Mouse (Mus musculus): Measurements from ENCODE around the gene Ldb3.

Ldb3 gene

GRCm38 (mm10) chr14:34517959-34518544 lies 70.4 kb downstream of the Ldb3 start:
- Histone ChIP-seq H3K9me3 (ENCODE audit: low read length) (no peaks in the 10 kb centered on the region), H3K27me3 (ENCODE audit: insufficient read depth, low read length) (no peaks in the 10 kb centered on the region), H3K36me3 (ENCODE audit: insufficient read depth, low read length) (no peaks in the 10 kb centered on the region), H3K4me3 (replicated peaks; ENCODE audit: low read length) (no peak overlapping the region), H3K4me1 (replicated peaks; ENCODE audit: low read depth, low read length) (peaks cover 17% of the 10 kb centered on the region)
- TF ChIP-seq NANOG (IDR thresholded peaks at IDR 0.05; ENCODE audit: borderline replicate concordance, low read length) = no peak
- TF ChIP-seq POU5F1 (IDR thresholded peaks at IDR 0.05; ENCODE audit: borderline replicate concordance, low read length) = no peak
- TF ChIP-seq CTCF (conservative IDR thresholded peaks at IDR 0.05; ENCODE audit: low read length) = no peak

- Histone ChIP-seq H3K9me3 (ENCODE audit: low read length) (peaks cover 3% of the 10 kb centered on the region; the same call in 1 of the 2 replicates), H3K4me1 (replicated peaks; ENCODE audit: low read depth, low read length) (peaks cover 13% of the 10 kb centered on the region), H3K4me3 (replicated peaks; ENCODE audit: low read length) (no peak overlapping the region), H3K36me3 (ENCODE audit: insufficient read depth, low read length) (no peaks in the 10 kb centered on the region), H3K27me3 (ENCODE audit: insufficient read depth, low read length) (no peaks in the 10 kb centered on the region)
- no peak for TF ChIP-seq CTCF (conservative IDR thresholded peaks at IDR 0.05; ENCODE audit: low read length)
Observed at GRCm38 (mm10) chr14:34516960-34517577, 71.4 kb downstream of the Ldb3 start.

DNA sequence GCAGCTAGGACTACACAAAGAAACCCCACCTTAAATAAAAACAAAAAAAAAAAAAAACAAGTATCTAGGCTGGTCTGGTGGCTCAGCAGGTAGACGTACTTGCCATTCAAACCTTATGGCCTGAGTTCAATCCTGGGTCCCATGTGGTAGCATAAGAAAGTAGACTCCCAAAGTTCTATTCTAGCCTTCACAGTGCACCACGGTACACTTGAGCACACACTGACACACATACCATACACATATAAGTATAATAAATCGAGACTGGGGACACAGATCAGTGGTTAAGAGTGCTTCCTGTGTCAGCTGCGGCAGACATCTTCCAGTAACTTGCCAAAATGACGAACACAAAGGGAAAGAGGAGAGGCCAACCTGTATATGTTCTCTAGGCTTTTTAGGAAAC lies 72.6 kb downstream of the Ldb3 start:
- no peak for TF ChIP-seq NANOG (IDR thresholded peaks at IDR 0.05; ENCODE audit: borderline replicate concordance, low read length)
- TF ChIP-seq POU5F1 (IDR thresholded peaks at IDR 0.05; ENCODE audit: borderline replicate concordance, low read length) = no peak
- TF ChIP-seq CTCF (conservative IDR thresholded peaks at IDR 0.05; ENCODE audit: low read length) = no peak
- H3K27me3 ChIP-seq (ENCODE audit: insufficient read depth, low read length) = no peaks in the 10 kb centered on the region
- peaks cover 7% of the 10 kb centered on the region for H3K4me1 ChIP-seq (replicated peaks; ENCODE audit: low read depth, low read length)
- peaks cover 3% of the 10 kb centered on the region; the same call in 1 of the 2 replicates for H3K9me3 ChIP-seq (ENCODE audit: low read length)
- H3K36me3 ChIP-seq (ENCODE audit: insufficient read depth, low read length) = no peaks in the 10 kb centered on the region
- no peak overlapping the region for H3K4me3 ChIP-seq (replicated peaks; ENCODE audit: low read length)

DNA sequence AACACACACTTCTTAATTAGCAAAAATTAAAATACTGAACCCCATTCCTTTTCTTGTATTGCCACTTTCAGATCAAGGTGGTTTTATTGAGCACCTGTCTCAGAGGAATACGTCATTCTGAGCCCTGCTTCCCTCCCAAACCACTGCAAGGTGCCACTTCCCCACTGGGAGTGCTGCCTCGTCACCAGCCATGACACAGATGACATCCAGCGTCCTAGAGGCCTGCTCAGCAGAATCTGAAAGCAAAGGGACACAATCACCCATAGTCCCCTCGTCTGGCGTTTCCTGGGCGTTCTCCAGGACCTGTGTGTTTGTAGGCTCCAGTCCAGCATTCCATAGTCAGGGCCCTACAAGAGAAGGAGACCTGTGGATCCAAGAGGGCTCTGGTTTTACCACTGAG lies 74.4 kb downstream of the Ldb3 start:
- Histone ChIP-seq H3K27me3 (ENCODE audit: insufficient read depth, low read length) (no peaks in the 10 kb centered on the region), H3K4me1 (replicated peaks; ENCODE audit: low read depth, low read length) (peaks cover 7% of the 10 kb centered on the region), H3K36me3 (ENCODE audit: insufficient read depth, low read length) (no peaks in the 10 kb centered on the region), H3K9me3 (ENCODE audit: low read length) (peaks cover 3% of the 10 kb centered on the region; the same call in 1 of the 2 replicates), H3K4me3 (replicated peaks; ENCODE audit: low read length) (no peak overlapping the region)
- TF ChIP-seq POU5F1 (IDR thresholded peaks at IDR 0.05; ENCODE audit: borderline replicate concordance, low read length) (no peak), CTCF (conservative IDR thresholded peaks at IDR 0.05; ENCODE audit: low read length) (no peak), NANOG (IDR thresholded peaks at IDR 0.05; ENCODE audit: borderline replicate concordance, low read length) (no peak)

DNA sequence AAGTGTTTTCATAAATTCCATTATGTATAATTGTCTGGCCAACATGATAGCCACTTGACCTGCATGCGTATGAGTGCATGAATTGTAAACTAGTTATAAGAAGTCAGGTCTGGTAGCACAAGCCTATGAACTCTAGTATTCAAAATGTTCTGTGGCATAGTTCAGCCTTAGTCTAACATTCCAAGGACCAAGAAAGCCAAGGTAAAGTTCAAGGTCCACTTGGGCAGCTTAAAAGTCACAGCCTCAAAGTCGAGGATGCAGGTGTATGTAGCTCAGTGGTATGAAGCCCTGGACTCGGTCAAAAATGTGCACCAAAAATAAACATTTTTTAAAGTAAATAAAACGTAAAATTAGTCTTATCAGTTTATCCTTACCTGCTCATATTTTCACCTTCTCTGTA lies 75.9 kb downstream of the Ldb3 start:
- Histone ChIP-seq H3K4me3 (replicated peaks; ENCODE audit: low read length) (no peak overlapping the region), H3K9me3 (ENCODE audit: low read length) (peaks cover 3% of the 10 kb centered on the region; the same call in 1 of the 2 replicates), H3K4me1 (replicated peaks; ENCODE audit: low read depth, low read length) (peaks cover 5% of the 10 kb centered on the region), H3K36me3 (ENCODE audit: insufficient read depth, low read length) (no peaks in the 10 kb centered on the region), H3K27me3 (ENCODE audit: insufficient read depth, low read length) (no peaks in the 10 kb centered on the region)
- TF ChIP-seq POU5F1 (IDR thresholded peaks at IDR 0.05; ENCODE audit: borderline replicate concordance, low read length) (no peak), NANOG (IDR thresholded peaks at IDR 0.05; ENCODE audit: borderline replicate concordance, low read length) (no peak), CTCF (conservative IDR thresholded peaks at IDR 0.05; ENCODE audit: low read length) (no peak)

DNA sequence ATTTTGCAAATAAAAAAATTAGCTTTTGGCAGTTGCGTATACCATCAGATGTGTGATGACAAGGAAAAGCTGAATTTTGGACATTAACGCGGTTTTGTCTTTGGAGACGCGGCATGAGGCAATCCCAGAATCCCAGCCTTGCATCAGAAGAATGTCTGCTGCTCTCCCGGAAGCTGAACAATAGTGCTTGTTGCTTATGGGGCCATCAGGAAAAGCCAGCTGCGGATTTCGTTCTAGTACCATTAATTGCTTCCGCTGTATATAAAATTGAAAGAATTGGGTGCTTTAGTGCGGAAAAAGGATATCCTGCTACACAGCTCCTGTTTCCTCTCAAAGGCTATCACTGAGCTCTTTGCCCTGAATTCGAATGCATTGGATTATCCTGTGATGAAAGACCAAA lies 76.6 kb downstream of the Ldb3 start:
- Histone ChIP-seq H3K27me3 (ENCODE audit: insufficient read depth, low read length) (no peaks in the 10 kb centered on the region), H3K4me1 (replicated peaks; ENCODE audit: low read depth, low read length) (peaks cover 4% of the 10 kb centered on the region; the same call in 1 of the 2 replicates), H3K36me3 (ENCODE audit: insufficient read depth, low read length) (no peaks in the 10 kb centered on the region), H3K9me3 (ENCODE audit: low read length) (peaks cover 3% of the 10 kb centered on the region; the same call in 1 of the 2 replicates), H3K4me3 (replicated peaks; ENCODE audit: low read length) (no peak overlapping the region)
- TF ChIP-seq CTCF (conservative IDR thresholded peaks at IDR 0.05; ENCODE audit: low read length) (no peak), NANOG (IDR thresholded peaks at IDR 0.05; ENCODE audit: borderline replicate concordance, low read length) (no peak), POU5F1 (IDR thresholded peaks at IDR 0.05; ENCODE audit: borderline replicate concordance, low read length) (no peak)

DNA sequence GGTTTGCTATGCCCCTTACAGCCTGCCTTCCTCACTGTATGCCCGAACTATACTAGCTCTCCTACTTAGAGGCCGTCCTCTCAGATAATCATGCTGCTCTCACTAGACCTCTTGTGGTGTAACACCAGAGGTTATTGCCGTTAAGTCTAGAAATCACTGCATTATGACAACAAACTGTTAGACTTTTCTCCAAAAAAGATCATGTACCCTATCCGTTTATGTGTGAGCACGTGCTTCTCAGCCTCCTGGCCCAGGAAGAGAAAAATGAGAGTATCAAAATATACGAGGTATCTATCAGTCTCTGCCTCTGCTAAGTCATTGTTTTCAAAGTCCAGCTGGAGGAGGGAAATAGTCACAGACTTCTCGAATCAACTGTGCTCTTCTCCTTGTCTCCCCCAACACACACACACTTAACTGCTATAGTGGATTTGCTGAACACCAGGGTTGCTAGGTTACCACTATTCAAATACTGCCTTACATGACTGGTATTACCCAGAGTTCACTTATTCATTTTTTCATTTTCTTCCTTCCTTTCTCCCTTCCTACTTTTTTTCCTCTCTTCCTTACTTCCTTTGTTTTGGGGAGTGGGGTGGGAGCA lies 79.5 kb downstream of the Ldb3 start:
- peaks cover 7% of the 10 kb centered on the region for H3K27me3 ChIP-seq (ENCODE audit: insufficient read depth, low read length)
- peaks cover 19% of the 10 kb centered on the region for H3K4me1 ChIP-seq (replicated peaks; ENCODE audit: low read depth, low read length)
- H3K4me3 ChIP-seq (replicated peaks; ENCODE audit: low read length) = no peak overlapping the region
- H3K36me3 ChIP-seq (ENCODE audit: insufficient read depth, low read length) = no peaks in the 10 kb centered on the region
- peaks cover 3% of the 10 kb centered on the region; the same call in 1 of the 2 replicates for H3K9me3 ChIP-seq (ENCODE audit: low read length)
- no peak for TF ChIP-seq CTCF (conservative IDR thresholded peaks at IDR 0.05; ENCODE audit: low read length)
- no peak for TF ChIP-seq NANOG (IDR thresholded peaks at IDR 0.05; ENCODE audit: borderline replicate concordance, low read length)
- TF ChIP-seq POU5F1 (IDR thresholded peaks at IDR 0.05; ENCODE audit: borderline replicate concordance, low read length) = no peak

DNA sequence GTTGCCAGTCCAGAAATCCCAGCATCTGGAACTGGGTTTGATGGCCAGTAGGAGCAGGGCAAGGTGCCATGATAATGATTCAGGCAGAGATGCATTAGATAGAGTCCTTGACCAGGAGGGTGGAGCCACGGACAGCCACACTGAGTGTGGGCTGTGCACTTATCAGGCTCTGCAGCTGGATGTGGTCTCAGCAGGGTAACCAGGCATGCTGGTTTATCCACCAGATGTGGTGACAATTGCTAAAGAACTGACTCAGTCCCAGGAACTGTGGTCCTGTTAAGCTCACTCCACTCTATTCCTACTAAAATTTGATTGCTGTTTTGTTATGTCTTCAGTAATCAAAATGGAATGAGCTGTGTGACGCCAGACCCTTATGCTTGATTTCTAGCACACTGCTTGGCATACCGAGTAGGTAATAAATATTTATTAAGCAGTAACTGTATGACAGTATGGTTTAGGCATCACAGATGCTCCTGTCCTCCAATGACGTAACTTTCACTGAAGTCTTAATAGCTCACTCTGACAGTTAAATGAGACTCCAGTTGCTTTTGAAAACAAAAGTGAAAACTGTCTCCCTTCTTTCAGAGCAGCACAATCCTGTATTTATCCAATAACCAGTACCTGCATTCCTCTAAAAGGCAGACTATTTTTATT lies 80.2 kb downstream of the Ldb3 start:
- TF ChIP-seq POU5F1 (IDR thresholded peaks at IDR 0.05; ENCODE audit: borderline replicate concordance, low read length) (no peak), NANOG (IDR thresholded peaks at IDR 0.05; ENCODE audit: borderline replicate concordance, low read length) (no peak), CTCF (conservative IDR thresholded peaks at IDR 0.05; ENCODE audit: low read length) (no peak)
- H3K27me3 ChIP-seq (ENCODE audit: insufficient read depth, low read length) = peaks cover 7% of the 10 kb centered on the region
- peaks cover 25% of the 10 kb centered on the region for H3K4me1 ChIP-seq (replicated peaks; ENCODE audit: low read depth, low read length)
- no peak overlapping the region for H3K4me3 ChIP-seq (replicated peaks; ENCODE audit: low read length)
- peaks cover 3% of the 10 kb centered on the region; the same call in 1 of the 2 replicates for H3K9me3 ChIP-seq (ENCODE audit: low read length)
- H3K36me3 ChIP-seq (ENCODE audit: insufficient read depth, low read length) = no peaks in the 10 kb centered on the region
